Mouse (Mus musculus): Measurements from ENCODE around the gene Homer3.

GRCm38 (mm10) chr8:70240642-70241041 lies 42.0 kb upstream of the Homer3 start:
- TF ChIP-seq CTCF (IDR thresholded peaks at IDR 0.05; ENCODE audit: low read depth, low read length) (no peak), TAL1 (conservative IDR thresholded peaks at IDR 0.05; ENCODE audit: low read depth, low read length) (no peak)
